Mouse (Mus musculus): ENCODE results near the gene Swsap1.

DNA sequence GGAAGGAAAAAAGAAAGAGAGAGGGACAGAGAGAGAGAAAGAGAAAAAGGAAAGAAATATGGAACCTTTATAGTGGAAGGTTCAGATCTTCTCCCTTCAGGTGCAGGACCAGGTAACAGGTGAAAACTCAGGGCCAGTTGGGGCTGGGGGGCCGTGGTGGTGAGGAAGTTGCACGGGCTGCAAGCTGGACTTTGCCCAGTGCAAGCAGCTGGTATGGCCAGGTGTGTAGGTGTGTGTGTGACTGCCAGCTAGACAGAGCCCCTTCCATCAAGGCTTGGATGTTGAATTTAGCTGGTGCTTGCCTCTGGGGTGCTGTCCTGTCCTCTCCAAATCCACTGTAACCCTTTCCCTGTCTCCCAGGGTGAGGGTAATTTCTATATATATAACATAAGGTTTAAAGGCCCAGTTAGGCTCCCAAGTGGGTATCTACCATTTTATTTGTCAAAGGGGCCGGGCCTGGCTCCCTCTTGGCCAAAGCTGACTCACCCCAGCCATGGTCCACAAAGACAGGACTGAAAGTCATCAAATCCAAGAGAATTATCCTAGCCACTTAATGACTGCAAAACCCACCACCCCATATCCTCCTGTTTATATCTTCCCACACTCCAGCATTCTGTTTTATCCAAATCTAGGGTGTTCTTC lies 38.6 kb upstream of the Swsap1 start:
- no peak for TF ChIP-seq CTCF (IDR thresholded peaks at IDR 0.05; ENCODE audit: low read depth)
- no peak for TF ChIP-seq EP300 (optimal IDR thresholded peaks at IDR 0.05)
